Mouse (Mus musculus): Measurements from ENCODE around the gene Eif3k. TPM values are rescaled to one million over a fixed set of nuclear protein-coding genes. Genes with fewer than 3 reads are reported as not detected.

Gene Eif3k
- total RNA-seq, 2 experiments from 2014 or later: 212 to 213 TPM

Other genes starting within 250 kb of the Eif3k start
- 10 to 100 TPM; 41.1 to 41.6 TPM for gene Mrps12, start 240.0 kb downstream of the Eif3k start, total RNA-seq (2021)
- gene Sars2, start 239.9 kb downstream of the Eif3k start, total RNA-seq (2021): 10 to 100 TPM; 11.9 to 13.3 TPM
- under 1 TPM in 1 of 2 experiments, not detected in 1; 0.68 TPM for gene Ccer2, start 225.7 kb downstream of the Eif3k start, total RNA-seq (2021)
- gene Sirt2, start 215.1 kb downstream of the Eif3k start, total RNA-seq (2021): 10 to 100 TPM; 91.5 to 99.9 TPM
- 10 to 100 TPM; 35.3 to 35.6 TPM for gene Nfkbib, start 214.4 kb downstream of the Eif3k start, total RNA-seq (2021)
- 1 to 10 TPM; 1.5 to 1.6 TPM for gene Rinl, start 192.9 kb downstream of the Eif3k start, total RNA-seq (2021)
- 100 to 1,000 TPM; 572 to 576 TPM for gene Hnrnpl, start 173.3 kb downstream of the Eif3k start, total RNA-seq (2021)
- 10 to 100 TPM; 45.3 to 45.9 TPM for gene Ech1, start 156.6 kb downstream of the Eif3k start, total RNA-seq (2021)
- gene Lgals4, start 148.0 kb downstream of the Eif3k start, total RNA-seq (2021): 1 to 10 TPM; 3.6 to 4.6 TPM
- gene Lgals7, start 118.0 kb downstream of the Eif3k start, total RNA-seq (2021): 1 to 10 TPM; 2.3 to 3.7 TPM
- under 1 TPM; 0.18 to 0.52 TPM for gene Capn12, start 100.4 kb downstream of the Eif3k start, total RNA-seq (2021)
- gene Actn4, start 19.5 kb downstream of the Eif3k start, total RNA-seq (2021): 100 to 1,000 TPM; 129 to 134 TPM
- 10 to 100 TPM; 12.9 to 14.7 TPM for gene Map4k1, start 186 bp upstream of the Eif3k start, total RNA-seq (2021)
- gene Ryr1, start 143.3 kb upstream of the Eif3k start, total RNA-seq (2021): 10 to 100 TPM; 10.6 to 13.7 TPM
- 1 to 10 TPM; 1.6 to 1.7 TPM for gene Rasgrp4, start 153.0 kb upstream of the Eif3k start, total RNA-seq (2021)
- 10 to 100 TPM; 12.3 to 14.4 TPM for gene Fam98c, start 174.4 kb upstream of the Eif3k start, total RNA-seq (2021)
- 1 to 10 TPM in 1 of 2 experiments, under 1 TPM in 1; 0.58 to 1.1 TPM for gene Ggn, start 188.3 kb upstream of the Eif3k start, total RNA-seq (2021)
- 10 to 100 TPM; 29.4 to 32.3 TPM for gene Spred3, start 188.5 kb upstream of the Eif3k start, total RNA-seq (2021)
- 100 to 1,000 TPM; 162 to 164 TPM for gene Psmd8, start 198.8 kb upstream of the Eif3k start, total RNA-seq (2021)
- gene Catsperg1, start 232.2 kb upstream of the Eif3k start, total RNA-seq (2021): 1 to 10 TPM; 6.0 to 6.2 TPM